Mouse (Mus musculus) embryo, embryonic 11.5 days (tissue): Measurements from ENCODE around the gene Acot7.

Source experiments
- DNase-seq: peaks from one replicate; pipeline ENCODE4 v3.0.0-alpha.2; 2012; ENCODE audit warnings: low read depth, low spot score

Acot7 gene

GRCm38 (mm10) chr4:152179946-152180660 lies 2.2 kb downstream of the Acot7 start:
- no peak for DNase-seq

- DNase-seq = no peak
These were observed 4.3 kb downstream of the Acot7 start for GRCm38 (mm10) chr4:152182205-152182604.

GRCm38 (mm10) chr4:152184353-152185035 lies 6.6 kb downstream of the Acot7 start:
- DNase-seq = no peak

- no peak for DNase-seq
These were observed 7.2 kb downstream of the Acot7 start for GRCm38 (mm10) chr4:152185137-152185509.

- no peak for DNase-seq
These were observed 7.7 kb downstream of the Acot7 start for GRCm38 (mm10) chr4:152185510-152186204.

GRCm38 (mm10) chr4:152186205-152187082 lies 8.5 kb downstream of the Acot7 start:
- DNase-seq = no peak

- no peak for DNase-seq
These were observed 9.2 kb downstream of the Acot7 start for GRCm38 (mm10) chr4:152187142-152187541.

GRCm38 (mm10) chr4:152188651-152189050 lies 10.7 kb downstream of the Acot7 start:
- no peak for DNase-seq

GRCm38 (mm10) chr4:152189071-152189470 lies 11.1 kb downstream of the Acot7 start:
- DNase-seq = no peak

GRCm38 (mm10) chr4:152189691-152190090 lies 11.8 kb downstream of the Acot7 start:
- no peak for DNase-seq

GRCm38 (mm10) chr4:152190096-152190653 lies 12.2 kb downstream of the Acot7 start:
- no peak for DNase-seq

- no peak for DNase-seq
These were observed 12.8 kb downstream of the Acot7 start for GRCm38 (mm10) chr4:152190701-152191100.

- no peak for DNase-seq
These were observed 14.6 kb downstream of the Acot7 start for GRCm38 (mm10) chr4:152192569-152192968.

- no peak for DNase-seq
These were observed 16.7 kb downstream of the Acot7 start for GRCm38 (mm10) chr4:152194476-152195175.

- no peak for DNase-seq
These were observed 18.3 kb downstream of the Acot7 start for GRCm38 (mm10) chr4:152196276-152196675.

- DNase-seq = no peak
These were observed 19.6 kb downstream of the Acot7 start for GRCm38 (mm10) chr4:152197545-152197944.

GRCm38 (mm10) chr4:152199617-152200016 lies 21.7 kb downstream of the Acot7 start:
- DNase-seq = no peak

- no peak for DNase-seq
These were observed 23.6 kb downstream of the Acot7 start for GRCm38 (mm10) chr4:152201492-152201891.

- DNase-seq = no peak
These were observed 24.5 kb downstream of the Acot7 start for GRCm38 (mm10) chr4:152202418-152202817.

- DNase-seq = no peak
These were observed 25.0 kb downstream of the Acot7 start for GRCm38 (mm10) chr4:152202905-152203304.

- no peak for DNase-seq
These were observed 26.7 kb downstream of the Acot7 start for GRCm38 (mm10) chr4:152204663-152205062.
